Mouse (Mus musculus) heart, postnatal 4 days (tissue): ENCODE data around the gene Supt3. TPM values are rescaled to one million over a fixed set of nuclear protein-coding genes. Genes with fewer than 3 reads are reported as not detected.
A peak's percentile ranks its signal among the peaks of the same experiment; 100 is the strongest.

ENCODE experiments used
- DNase-seq: peaks from one replicate; pipeline ENCODE4 v3.0.0; 2021
- total RNA-seq, 2 experiments: library from RNA; stranded (reverse); gene quantifications; 2 replicates each; pipeline ENCODE4 v1.2.3; 2021

Supt3 gene
- total RNA-seq, 2 experiments from 2014 or later: 17.6 to 19.2 TPM

GRCm38 (mm10) chr17:45133501-45134400 lies 356.8 kb downstream of the Supt3 start:
- DNase-seq: no peak

- DNase-seq: no peak
Observed at GRCm38 (mm10) chr17:45136491-45136890, 359.5 kb downstream of the Supt3 start.

DNA sequence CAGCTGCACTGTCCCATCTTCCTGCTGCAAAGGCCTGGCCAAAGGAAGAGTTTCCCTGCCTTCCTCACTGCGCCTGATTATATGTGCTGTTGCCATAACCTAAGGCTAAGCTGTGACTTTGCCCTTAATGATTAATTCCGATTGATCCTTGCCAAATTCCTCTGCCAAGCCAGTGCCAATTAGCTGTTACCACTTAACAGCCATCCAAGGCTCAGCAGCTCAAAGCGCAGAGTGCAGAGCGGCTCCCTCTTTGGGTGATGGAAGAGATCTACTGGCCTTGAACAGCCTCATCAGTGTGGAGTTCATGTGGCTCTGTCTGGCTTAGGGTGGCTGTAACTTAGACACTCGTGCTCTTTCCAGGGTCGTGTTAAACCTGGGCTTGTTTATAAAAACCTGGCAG lies 366.1 kb downstream of the Supt3 start:
- DNase-seq: no peak

DNA sequence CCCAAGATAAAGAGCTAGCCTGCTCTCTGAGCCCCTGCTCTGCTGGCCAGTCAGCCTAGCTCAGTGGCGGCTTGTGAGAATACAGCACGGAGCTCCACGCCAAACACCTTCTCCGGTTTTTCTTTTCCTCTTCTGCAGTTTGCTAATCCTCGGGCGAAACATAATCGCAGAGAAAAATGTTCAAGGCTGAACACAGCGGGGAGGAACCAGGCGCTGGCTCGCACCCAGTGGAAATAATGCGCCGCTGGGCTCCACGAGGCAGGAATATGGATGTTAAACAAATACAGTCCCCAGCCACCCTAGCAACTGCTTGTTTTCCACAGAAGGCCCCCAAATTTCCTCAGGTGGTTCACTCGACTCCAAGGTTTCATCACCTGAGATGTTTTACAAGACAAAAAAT lies 367.7 kb downstream of the Supt3 start:
- DNase-seq: no peak

DNA sequence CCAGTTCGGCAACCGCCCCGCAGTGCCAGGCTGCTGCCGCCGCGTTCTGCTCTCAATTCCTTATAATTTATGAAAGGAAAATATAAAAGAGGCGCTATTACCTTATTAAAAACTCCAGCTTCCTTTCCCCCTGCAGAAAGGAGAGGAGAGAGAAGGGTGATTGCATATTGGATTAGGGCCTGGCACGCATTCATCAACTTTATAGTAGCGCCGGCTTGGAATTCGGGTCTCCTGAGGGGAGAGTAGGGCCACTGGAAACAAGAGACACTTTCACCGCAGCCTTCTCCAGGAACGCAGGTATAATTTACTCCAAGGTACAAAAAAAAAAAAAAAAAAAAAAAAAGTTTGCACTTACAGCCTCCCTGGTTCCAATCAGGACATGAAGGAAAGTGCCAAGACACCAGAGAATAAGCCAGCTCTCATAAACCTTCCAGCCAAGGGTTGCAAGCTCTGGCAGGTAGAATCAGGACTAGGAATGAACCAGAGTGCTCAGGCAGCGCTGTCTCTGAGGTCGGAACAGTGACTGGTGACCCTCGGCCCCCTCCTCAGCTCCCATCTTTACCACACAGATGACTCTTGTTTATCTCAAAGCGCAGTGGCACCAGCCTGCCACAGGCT lies 374.5 kb downstream of the Supt3 start:
- no peak for DNase-seq

GRCm38 (mm10) chr17:45153721-45154120 lies 376.8 kb downstream of the Supt3 start:
- DNase-seq: no peak

GRCm38 (mm10) chr17:45158171-45158691 lies 381.3 kb downstream of the Supt3 start:
- peak; percentile 66 for DNase-seq

DNA sequence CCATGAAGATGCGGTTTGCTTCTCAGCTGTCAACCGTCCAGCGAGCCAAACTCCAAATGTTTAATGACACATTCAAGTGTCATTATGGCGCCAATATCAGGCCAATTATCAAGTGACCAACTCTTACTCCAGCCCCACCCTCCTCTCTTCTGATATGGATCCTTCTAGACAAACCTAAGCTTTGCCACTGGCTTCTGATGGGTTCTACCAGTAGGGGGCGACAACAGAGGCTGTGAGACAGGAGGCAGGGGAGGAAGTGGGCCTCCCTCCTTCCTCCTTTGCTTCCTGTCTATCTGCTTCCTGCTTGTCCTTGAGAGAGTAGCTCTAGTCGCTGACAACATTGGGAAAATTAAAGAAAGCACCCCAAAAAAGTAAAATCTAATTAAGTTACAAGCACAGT lies 383.7 kb downstream of the Supt3 start:
- no peak for DNase-seq

DNA sequence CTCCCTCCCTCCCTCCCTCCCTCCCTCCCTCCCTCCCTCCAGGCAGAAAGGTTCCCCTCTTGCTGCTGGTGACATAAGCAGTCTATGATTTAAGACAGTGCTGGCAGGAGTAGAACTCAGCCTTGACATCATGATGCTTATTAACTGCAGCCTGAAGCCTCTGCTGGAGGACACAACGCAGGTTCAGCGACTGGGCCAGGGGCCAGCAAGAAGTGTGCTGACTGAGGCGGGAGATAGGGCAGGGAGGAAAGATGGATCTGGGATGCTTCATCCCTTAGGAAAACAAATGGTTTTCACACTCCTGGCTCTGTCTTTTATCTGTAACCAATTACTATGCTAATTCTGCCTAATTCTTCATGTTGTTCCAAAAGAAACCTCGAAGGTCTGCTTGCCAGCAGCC lies 388.8 kb downstream of the Supt3 start:
- peak; percentile 15 for DNase-seq

Other genes starting within 250 kb of the Supt3 start
- under 1 TPM; 0.25 to 0.50 TPM for gene Runx2, start 37.6 kb downstream of the Supt3 start, total RNA-seq